Mouse (Mus musculus) brown adipose tissue, adult 24 weeks (tissue): ENCODE measurements around the gene Armcx5. TPM values are rescaled to one million over a fixed set of nuclear protein-coding genes. Genes with fewer than 3 reads are reported as not detected.
"Not testable (repeated sequence)": the region's sequence is repeated elsewhere in the genome, so short reads cannot be mapped to it uniquely, and the experiment has no call there.

Source experiments
- H3K27ac ChIP-seq: fragments of 200-500 bp; replicated peaks from 2 replicates; pipeline ENCODE4 v1.5.1; 2012; ENCODE audit warnings: low read depth, mild to moderate bottlenecking, low read length
- H3K4me1 ChIP-seq: fragments of 200-500 bp; 2 replicates; pipeline ENCODE4 v1.6.1; 2012; ENCODE audit warnings: low read length, mixed read lengths; ENCODE audit not compliant: control insufficient read depth, insufficient read depth, insufficient read length
- H3K4me3 ChIP-seq: fragments of 200-500 bp; 2 replicates; pipeline ENCODE4 v1.5.1; 2012; ENCODE audit warnings: low read depth, mild to moderate bottlenecking, low read length, moderate library complexity; ENCODE audit not compliant: insufficient read depth
- polyA plus RNA-seq: library from polyadenylated mRNA; stranded (reverse); fragments of >200 nt; gene quantifications from 2 replicates; pipeline ENCODE4 v1.2.4, GENCODE M21; 2012; ENCODE audit not compliant: missing spikeins, insufficient read depth, insufficient read length

The Armcx5 gene
- 2.4 and 4.4 TPM in 2 replicates for polyA plus RNA-seq

DNA sequence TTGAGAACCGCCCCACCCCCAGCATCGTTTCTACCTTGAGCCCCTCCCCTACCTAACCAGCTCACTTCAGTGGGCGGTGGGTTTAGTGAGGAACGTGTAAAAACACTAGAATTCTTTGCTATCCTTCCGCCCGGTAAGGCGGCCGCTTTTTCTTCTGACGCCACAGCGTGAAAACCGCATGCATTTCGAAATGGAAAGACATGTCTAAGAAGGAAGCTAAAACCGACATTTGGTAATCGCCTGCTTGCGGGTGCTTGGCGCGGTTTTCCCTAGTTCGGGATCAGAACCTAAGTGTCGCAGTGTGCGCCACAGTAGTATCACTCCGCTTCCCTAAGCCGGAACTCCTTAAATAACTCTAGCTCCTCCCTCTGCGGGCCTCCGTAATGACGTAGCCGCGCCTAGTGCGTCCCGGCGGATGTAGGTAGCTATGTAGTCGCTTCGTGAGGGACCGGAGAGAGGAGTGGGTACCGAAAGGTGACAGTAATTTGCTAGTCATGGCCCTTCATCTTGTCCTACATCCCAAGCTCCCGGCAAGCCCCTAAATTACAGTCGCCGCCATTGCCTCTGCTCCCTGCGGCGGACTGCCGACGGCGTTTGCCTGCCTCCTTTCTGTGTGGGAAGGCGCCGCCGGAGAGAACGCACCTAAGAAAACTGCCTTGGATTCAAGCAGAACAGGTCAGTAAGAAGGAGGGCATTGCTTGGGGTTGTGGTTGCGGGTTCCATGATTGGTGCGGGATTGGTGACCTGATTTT lies at the start of gene Armcx5, which contains the start of gene Gprasp1:
Gene Armcx5 (plus strand): TSS at position 430 of the 752 bp plus-strand sequence.
Gene Gprasp1 (plus strand): TSS at position 430 of the 752 bp plus-strand sequence.
- peak within 1 kb of the TSS; percentile 86 for H3K27ac ChIP-seq
- H3K4me3 ChIP-seq, result peak within 1 kb of the TSS; percentile 92
- no peaks in the 10 kb centered on the region for H3K4me1 ChIP-seq

DNA sequence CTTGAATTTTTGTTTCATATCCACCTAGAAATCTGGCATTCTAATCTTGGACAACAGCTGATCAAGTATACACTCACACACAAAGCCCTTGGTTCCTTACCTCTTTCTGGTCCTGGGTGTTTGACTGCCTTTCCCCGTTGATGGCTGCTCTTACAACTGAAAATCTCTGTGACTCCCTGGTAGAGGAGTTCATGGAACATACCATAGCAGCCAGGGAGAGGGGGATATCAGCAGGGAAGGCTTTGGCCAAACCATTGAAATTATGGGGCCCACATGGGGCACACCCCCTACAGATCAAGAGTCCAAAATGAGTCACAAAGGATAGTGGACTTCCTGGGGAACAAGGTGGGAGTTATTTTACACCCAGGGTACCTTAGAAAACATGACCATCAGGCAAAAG lies 48.9 kb upstream of the Armcx5 start, which contains the start of gene Tcp11x2:
Gene Tcp11x2 (minus strand): TSS at position 158 of the 400 bp plus-strand sequence.
- no peaks in the 10 kb centered on the region for H3K4me1 ChIP-seq
- no peak within 1 kb of the TSS for H3K4me3 ChIP-seq
- no peak within 1 kb of the TSS for H3K27ac ChIP-seq

DNA sequence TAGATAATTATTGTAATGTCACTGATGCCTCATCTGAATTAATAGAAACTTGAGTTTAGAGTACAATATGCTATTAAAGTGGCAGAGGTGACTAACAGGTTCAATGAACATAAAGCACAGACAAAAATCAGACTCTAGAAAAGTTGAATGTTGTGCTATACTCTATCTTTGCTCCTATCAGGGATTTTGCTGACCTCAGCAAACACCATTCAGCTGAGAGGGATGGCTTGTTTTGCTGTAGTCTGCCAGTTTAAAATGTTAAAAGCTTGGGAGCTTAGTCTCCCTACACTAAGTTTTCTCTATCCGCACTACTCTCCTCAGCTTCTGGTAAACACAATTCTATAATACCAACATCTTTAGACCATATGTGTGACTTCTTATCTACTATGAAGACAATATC lies 39.4 kb upstream of the Armcx5 start:
- Histone ChIP-seq H3K4me3 (no peak overlapping the region), H3K4me1 (no peaks in the 10 kb centered on the region), H3K27ac (no peak overlapping the region)

GRCm38 (mm10) chrX:135704349-135704748 lies 38.2 kb upstream of the Armcx5 start:
- no peaks in the 10 kb centered on the region for H3K4me1 ChIP-seq
- no peak overlapping the region for H3K4me3 ChIP-seq

DNA sequence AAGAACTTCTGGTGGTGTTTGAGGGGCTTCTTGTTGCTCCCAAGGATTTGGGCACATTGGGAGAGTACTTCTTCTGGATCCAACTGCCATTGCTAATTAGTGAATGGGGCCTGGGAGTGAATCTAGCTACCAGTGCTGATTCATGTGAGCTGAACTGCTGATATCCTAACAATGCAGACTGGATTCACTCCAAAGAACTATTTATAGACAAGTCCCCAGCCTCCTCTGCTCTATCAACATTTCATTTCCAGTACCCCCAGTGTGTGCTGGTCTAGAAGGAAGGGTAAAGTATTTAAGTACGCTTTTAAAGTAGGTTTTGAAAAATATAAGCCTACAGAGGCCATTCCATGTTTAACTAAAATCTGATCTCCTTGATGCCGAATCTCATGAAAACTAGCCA lies 29.7 kb upstream of the Armcx5 start:
- Histone ChIP-seq H3K27ac (no peak overlapping the region), H3K4me1 (no peaks in the 10 kb centered on the region), H3K4me3 (no peak overlapping the region)

More at GRCm38 (mm10) chrX:135704349-135704748, 38.2 kb upstream of the Armcx5 start:
- H3K27ac ChIP-seq, result no peak overlapping the region

GRCm38 (mm10) chrX:135725161-135725560 lies 17.4 kb upstream of the Armcx5 start, which contains the start of gene Tmsb15a:
Gene Tmsb15a, minus strand, starts transcription at chrX:135725261.
- no peak within 1 kb of the TSS for H3K27ac ChIP-seq
- H3K4me3 ChIP-seq, result no peak within 1 kb of the TSS
- no peaks in the 10 kb centered on the region for H3K4me1 ChIP-seq

DNA sequence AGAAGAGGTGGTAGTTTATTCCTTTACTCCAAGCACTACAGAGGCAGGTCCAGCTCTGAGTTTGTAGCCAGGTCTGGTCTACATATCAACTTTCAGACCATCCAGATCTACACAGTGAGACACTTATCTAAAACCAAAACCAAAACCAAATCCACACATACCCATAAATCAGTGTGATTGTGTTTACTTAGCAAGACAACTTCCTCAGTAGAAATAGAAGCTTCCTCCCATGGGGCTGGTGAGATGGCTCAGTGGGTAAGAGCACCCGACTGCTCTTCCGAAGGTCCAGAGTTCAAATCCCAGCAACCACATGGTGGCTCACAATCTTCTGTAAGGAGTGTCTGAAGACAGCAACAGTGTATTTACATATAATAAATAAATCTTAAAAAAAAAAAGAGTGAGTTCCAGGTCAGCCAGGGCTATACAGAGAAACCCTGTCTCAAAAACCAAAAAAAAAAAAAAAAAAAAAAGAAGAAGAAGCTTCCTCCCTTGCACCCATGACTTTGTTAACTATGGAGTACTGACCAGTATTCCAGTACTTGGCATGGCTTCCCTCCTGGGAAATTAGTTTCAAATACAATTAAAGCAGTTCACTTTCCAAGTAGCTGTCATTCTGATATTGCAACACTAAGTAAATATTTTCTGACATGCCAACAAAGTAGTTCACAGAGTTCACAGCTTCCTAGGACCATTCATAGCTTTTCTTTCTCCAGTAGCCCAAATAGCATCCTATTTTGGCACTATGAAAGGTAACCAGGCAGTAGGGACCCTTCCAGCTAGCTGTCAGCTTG lies 3.6 kb upstream of the Armcx5 start:
- Histone ChIP-seq H3K4me3 (no peak overlapping the region), H3K4me1 (no peaks in the 10 kb centered on the region), H3K27ac (no peak overlapping the region)

DNA sequence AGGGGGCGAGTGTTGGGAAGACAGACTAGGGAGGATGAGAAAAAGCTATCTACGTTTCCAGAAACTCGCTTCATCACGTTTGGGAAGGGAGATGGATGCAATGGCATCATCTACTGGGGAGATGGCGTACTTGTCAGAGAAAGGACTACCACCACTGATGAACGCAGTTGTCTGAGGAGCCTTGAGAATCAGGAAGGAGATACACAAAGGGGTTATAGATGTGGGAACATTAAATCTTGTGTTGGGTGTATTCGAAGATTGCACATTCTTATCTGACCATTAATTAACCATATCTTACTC lies 473 bp downstream of the Armcx5 start:
- H3K4me1 ChIP-seq, result no peaks in the 10 kb centered on the region
- H3K27ac ChIP-seq, result peak overlapping the region; percentile 62; the same call in 1 of the 2 replicates
- peak overlapping the region; percentile 92 for H3K4me3 ChIP-seq

DNA sequence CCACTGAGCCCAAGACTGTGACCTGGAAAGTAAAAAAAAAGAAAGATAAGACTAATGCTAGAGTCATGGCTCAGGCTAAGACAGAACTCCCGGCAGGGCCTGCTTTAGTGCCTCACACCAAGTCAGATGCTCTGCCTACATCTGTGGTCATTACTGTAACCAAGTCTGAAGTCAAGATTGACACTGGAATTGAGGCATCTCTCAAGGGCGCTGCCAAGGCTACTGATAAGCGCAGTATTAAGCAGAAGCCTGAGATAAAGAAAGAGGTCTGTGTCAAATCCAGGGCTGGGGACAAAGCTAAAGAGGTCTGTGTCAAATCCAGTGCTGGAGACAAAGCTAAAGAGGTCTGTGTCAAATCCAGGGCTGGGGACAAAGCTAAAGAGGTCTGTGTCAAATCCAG lies 2.8 kb downstream of the Armcx5 start:
- H3K4me1 ChIP-seq, H3K27ac ChIP-seq, H3K4me3 ChIP-seq: not testable (repeated sequence)

DNA sequence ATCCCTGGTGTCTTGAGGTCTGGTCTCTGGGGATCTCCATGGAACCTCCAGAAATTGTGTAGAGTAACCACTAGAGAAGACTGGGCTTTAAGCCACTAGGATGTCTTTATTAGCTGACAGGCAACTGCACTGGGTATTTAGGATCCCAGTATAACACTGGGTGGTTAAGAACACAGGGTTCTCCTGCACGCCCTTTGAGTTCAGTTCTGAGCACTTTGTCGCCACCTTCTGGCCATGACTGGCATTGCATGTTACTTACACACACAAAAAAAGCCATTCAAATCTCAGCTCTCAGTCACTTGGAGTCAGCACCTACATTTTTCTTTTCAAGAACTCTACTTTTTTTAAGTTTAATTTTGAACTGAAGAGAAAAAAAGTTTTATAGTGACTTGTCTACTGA lies 10.3 kb downstream of the Armcx5 start:
- Histone ChIP-seq H3K27ac (no peak overlapping the region), H3K4me1 (no peaks in the 10 kb centered on the region), H3K4me3 (no peak overlapping the region)

DNA sequence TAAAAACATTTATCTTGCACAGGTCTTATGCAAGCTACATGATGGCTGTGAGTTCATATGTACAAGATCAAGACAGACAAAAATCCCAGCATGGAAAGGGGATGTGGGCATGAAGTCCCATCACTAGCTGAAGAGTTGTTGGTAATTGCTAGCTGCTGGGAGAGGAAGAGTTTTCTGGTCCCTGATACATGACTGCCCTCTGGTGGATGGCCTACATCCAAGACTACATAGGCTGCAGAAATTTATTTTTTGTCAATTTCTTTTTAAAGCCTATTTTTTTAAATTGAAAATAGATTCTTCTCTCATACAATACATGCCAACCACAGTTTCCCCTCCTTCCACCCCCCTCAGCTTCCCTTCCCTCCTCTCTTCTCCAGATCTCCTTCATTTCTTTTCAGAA lies 19.2 kb downstream of the Armcx5 start:
- no peak overlapping the region for H3K4me3 ChIP-seq
- H3K4me1 ChIP-seq, result no peaks in the 10 kb centered on the region
- H3K27ac ChIP-seq, result no peak overlapping the region

DNA sequence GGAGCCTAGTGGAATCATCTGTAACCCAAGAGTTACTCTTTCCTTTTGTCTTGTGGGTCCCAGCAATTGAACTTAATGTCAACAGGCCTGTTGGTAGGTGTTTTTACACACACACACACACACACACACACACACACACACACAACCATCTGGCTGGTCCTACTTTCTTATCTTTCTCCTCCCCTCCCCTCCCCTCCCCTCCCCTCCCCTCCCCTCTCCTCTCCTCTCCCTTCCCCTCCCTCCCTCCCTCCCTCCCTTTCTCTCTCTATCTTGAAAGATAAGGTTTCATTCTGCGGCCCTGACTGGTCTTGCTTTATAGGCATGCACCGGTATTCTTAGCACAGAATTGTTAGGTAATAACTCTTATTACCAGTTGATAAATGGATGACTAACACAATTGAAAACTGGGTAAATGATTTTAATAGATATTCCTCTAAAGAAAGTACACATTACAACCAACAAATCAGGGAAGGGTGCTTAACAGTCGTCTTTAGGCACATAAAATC lies 25.6 kb downstream of the Armcx5 start:
- Histone ChIP-seq H3K4me3 (no peak overlapping the region), H3K27ac (no peak overlapping the region), H3K4me1 (no peaks in the 10 kb centered on the region)

DNA sequence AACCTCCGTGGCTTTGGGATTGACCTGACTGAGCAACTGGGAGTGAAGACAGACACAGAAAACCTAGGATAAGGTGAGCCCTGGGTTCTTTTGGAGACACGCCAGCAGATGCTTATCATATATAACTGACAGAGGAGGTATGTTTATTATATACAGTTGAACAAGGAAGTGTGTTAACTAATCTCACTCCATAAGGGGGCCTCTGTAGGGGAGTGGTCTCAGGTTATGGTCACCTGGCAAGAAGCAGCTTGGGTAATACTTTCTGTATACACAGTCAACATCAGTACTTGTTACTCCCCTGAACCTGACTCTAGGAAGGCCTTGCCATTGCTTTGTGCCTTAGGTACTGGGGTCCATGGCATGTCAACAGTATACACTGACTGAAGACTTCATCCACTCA lies 26.0 kb downstream of the Armcx5 start:
- Histone ChIP-seq H3K4me1 (no peaks in the 10 kb centered on the region), H3K4me3 (no peak overlapping the region), H3K27ac (no peak overlapping the region)

GRCm38 (mm10) chrX:135791536-135791935 lies 49.0 kb downstream of the Armcx5 start:
- H3K27ac ChIP-seq, result no peak overlapping the region
- no peaks in the 10 kb centered on the region for H3K4me1 ChIP-seq
- no peak overlapping the region for H3K4me3 ChIP-seq

- Histone ChIP-seq H3K27ac (no peak overlapping the region), H3K4me3 (no peak overlapping the region), H3K4me1 (no peaks in the 10 kb centered on the region)
Observed at GRCm38 (mm10) chrX:135792326-135792725, 49.8 kb downstream of the Armcx5 start.
